Mouse (Mus musculus): ENCODE measurements at regions not wholly inside any gene's neighbourhood (a gene's known extent, or its start where the extent isn't known, plus 50 kb on each side); places are given as distances from the start of the nearest gene placed in this dataset.
A peak's percentile ranks its signal among the peaks of the same experiment; 100 is the strongest.

DNA sequence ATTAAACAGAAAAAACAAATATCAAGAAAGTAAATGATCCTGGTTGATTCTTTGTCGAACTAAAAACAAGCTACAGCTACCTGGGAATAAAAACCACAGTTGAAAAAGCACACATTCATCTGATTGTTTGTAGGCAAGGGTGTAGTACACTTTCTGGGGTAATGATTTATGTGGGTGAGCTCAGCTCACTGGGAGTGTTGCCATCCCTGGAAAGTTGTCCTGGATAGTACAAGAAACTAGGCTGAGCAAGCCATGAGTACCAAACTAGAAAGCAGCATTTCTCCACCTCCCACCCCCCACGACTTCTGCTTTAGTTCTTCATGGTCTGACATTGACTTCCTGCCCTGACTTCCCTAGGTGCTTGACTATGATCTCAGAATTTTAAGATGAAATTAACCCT lies 967.6 kb downstream of the Plod2 start:
- peak in 1 of 2 experiments; percentile 1 for DNase-seq (ENCODE audit: low spot score in 2 of 2)

DNA sequence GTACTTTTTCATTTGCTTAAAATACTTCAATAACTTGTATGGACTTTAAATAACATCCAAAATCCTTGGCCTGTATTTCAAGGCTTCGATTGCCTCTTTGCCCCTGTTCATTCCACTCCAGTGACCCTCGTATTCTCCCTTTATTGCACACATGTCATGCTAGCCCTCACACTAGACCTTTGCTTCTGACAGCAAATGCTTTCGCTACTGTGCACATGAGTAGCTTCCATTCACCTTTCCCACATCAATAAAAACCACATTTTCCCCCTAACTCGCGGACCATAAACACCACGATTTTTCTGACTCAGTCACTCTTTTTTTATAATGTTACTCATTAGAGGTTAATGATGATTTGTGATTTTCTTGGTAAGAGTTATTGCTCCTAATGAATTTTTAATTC lies 982.0 kb downstream of the Plod2 start:
- no peak for DNase-seq (ENCODE audit: low spot score in 2 of 2)

DNA sequence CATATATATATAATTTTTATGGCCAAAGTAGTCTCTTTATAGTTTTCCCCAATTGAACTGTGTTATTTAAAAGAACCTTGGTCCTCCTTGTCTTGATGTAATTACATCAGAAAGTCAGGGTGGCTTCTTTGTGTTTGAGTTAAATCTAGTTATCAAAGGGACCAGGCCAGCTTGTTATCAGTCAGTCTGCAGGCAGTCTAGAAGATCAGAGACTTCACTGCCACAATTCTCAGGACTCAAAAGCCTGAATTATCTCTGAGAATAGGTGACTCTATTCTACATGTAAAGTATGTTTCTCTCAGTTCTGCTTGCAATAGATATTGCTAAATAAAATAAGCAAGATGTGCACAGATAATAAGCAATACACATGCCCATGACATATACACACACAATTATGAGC lies 983.1 kb downstream of the Plod2 start:
- no peak for DNase-seq (ENCODE audit: low spot score in 2 of 2)

DNA sequence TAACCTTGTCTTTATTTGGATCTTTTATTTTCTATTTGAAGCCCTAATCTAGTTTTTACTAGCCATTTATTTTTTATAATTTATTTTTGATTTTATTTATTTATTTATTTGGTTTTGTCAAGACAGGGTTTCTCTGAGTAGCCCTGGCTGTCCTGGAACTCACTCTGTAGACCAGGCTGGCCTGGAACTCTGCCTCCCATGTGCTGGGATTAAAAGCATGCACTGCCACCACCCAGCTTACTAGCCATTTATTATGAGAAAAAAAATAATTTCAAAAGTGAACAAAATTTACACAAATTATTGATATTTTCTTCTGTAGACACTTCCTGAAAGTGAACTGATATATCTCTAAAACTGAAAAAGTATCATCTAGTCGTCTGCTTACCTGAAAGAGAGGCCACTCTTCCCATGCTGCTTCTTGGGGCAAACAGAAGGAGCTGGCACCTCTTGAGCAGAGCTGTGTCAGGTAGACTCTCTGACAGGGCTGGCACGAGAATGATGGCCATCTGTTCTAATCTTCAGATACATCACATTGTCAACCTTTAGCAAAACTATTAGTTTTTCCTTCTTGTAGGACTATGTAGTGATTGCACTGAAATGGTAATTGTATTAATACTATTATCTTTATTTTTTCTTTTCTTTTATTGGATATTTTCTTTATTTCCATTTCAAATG lies 988.8 kb downstream of the Plod2 start:
- no peak for DNase-seq (ENCODE audit: low spot score in 2 of 2)

Data from left cerebral cortex, adult 9 months (tissue).